Mouse (Mus musculus) E14TG2a.4 (cell line): Measurements from ENCODE around the gene Ckap2l.

Experiments used
- CTCF ChIP-seq: conservative IDR thresholded peaks from 2 replicates; pipeline ENCODE4 v1.5.1; 2014; ENCODE audit warnings: low read length
- POU5F1 ChIP-seq: IDR thresholded peaks from 2 replicates; pipeline ENCODE4 v1.6.1; 2014; ENCODE audit warnings: low read length, borderline replicate concordance

DNA sequence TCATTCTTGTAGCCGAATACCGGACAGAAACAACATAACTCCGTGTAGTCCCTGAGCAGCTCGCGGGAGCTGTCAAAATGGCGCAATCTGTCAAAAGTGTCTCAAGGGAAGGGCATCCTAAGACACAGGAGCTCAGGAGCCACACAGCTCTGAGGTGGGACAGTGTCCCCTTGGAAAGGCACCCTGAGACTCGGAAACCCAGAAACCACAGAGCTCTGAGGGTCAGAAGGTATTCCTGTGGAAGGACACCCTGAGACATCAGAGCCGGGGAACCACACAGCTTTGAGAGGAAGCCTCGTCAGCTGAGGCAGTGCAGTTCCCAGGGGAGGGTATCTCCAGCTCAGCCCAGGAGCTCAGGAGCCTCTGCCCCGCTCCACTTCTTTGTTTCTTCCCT is 574 bp upstream of the Ckap2l start:
- TF ChIP-seq CTCF = no peak
- TF ChIP-seq POU5F1 = no peak
